Mouse (Mus musculus) NIH3T3 (cell line): ENCODE results near the gene Zbtb39.
"Not testable (repeated sequence)": the region's sequence is repeated elsewhere in the genome, so short reads cannot be mapped to it uniquely, and the experiment has no call there.

Experiments
- DNase-seq: peaks from one replicate; pipeline ENCODE4 v3.0.0-alpha.2; 2012; ENCODE audit warnings: low read depth

The Zbtb39 gene

DNA sequence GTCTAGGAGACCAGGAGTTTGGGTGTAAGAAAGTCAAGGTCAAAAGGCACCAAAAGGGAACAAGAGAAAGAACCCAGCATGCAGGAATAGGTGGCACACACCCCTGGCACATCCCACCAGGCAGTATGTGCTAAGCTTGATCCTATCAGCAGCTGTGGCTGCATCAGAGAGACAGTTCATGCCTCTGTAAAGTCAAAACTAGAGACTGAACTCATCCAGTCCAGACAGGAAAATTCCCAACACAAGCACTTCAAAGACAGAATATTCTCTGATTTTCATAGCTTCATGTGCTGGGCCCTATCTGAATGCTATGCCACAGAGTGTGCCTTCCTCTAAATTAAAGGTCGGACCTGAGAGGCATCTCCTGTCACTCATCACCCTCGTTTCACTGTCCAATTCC, 1.8 kb upstream of the Zbtb39 start:
- DNase-seq: no peak

DNA sequence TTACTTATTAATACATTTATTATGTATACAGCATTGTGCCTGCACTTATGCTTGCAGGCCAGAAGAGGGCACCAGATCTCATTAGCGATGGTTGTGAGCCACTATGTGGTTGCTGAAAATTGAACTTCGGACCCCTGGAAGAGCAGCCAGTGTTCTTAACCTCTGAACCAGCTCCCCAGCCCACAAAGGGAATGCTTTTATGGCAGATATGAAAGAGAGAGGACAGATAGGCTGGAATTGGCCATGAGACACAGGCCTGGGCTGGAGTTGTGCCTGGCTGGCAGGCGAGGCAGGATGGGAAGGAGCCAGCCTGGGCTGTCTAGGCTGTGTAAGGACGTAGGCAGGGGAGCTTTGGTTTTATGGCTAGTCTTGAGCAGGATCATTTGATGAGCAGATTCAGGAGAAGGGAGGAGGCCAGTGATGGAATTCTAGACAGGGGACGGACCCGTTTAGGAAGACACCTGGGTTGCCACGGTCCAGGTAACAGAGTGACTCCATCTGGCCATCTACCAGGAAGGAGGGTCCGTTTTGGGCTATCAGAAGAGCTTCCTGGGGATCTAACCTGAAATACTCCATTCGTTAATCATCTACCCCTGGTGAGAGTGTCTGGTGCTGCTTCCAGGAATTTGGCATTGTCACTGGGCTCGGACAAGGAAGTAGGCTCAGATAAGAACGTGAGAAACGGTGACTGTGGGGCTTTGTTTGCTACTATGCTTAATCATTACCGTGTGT, 1.0 kb upstream of the Zbtb39 start:
- peak; percentile 58 for DNase-seq

DNA sequence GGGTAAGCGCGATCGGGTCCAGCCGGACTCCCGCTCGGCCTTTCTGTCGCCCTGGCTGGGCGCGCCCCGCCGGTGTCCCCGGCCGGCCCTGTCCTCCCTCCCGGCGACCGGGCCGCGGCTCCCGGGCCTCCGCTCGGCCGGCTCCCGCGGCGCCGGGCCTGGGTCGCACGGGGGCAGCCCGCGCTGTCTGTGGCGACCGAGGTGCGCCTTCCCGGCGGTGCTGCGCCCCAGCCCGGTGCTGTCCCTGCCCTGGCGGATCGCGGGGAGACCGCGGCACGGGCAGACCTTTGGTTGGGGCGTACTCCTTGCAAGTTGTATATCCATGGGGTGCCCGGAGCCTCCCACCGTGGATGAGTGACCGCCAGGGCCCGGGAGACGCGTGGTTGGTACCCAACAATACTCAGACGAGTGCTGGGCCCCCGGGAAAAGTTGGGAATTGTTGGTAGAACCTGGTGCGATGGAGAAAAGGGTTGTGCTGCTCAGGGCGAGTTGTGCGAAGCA, 373 bp downstream of the Zbtb39 start:
- DNase-seq: peak; percentile 51

DNA sequence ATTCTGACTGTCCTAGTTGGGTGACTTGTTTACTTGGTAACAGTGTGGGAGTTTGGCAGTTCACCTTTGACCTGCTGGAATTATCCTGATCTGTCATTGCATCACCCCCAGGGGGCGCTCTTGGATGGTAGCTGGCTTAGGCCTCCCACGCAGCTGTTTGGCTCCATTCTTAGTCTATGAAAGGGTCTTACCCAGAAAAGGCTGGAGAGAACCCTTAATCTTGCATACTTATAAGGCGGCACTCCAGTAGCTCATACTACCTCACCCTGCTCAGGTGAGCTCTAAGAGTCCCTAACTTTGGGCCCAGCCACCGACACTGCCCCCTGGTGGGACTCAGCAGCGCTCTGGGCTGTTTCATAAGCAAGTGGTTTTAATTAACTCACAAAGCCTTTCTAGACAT, 5.3 kb downstream of the Zbtb39 start:
- DNase-seq: peak; percentile 56

DNA sequence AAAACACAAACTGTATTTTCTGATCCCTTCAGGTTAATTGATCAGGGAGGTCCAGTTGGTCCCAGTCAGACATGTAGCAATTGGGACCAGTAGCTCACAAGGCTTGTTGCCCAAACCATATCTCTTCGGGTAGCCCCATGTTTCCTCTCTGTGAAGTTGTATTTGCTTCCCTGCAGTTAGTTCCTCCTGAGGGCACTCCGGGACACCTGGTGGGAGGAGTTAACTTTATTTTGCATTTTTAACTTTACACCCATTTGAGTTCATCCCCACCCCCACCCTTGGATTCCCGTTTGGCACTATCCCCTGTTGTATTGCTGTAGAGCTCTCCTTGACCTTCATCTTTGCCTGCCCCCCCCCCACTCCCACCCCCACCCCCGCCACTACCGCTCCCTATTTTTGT, 6.5 kb downstream of the Zbtb39 start:
- DNase-seq: no peak

DNA sequence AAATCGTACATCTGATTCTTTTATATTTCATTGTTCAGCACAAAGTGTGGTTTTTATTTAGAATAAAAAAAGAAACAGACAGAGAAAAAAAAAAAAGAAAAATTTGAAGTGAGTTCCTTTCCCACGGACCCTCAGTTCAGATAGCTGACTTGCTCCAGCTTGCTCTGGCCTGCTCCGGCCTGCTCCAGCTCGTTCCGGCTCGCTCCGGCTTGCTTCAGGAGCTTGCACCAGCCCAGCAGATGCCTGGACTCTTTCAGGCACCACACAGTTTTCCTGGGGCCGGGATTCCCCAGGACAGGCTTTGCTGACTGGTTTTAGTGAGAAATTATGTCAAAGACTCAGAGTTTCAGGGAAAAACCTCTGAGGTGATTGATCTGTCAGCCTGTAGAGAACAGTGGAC, 7.9 kb downstream of the Zbtb39 start:
- no peak for DNase-seq

DNA sequence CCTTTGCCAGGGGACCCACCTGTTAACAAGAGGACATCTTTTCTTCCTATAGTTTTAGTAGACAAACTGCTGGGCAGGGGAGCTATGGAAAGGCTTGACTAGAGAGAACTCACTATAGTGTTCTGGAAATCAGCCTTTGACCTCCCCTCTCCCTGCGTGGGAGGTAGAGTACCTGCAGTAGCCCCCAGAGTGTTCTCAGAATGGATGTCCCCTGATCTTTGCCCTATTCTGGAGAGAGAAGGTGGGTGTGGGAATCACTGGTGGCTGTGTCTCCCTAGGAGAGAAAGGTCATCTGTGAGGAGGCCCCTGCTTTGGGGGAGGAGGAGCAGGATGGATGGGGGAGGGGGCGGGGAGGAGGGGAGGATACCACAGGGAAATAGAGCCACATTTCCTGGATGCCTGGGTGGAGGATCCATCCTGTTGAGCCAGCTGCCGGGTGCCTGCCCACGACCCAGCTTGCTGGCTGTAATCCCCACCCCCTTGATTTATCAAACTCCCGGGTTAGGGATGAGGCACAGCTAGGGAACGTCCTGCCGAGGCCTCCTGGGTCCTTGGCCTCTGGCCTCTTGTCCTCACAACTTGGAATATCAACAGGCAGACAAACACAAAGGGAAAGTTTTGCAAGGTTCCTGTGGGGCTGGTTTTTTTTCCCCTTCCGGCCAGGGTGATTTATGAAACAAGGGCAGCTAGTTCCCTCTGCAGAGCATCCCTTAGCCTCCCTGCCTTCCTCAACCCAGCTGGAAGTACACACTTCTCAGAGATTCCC, 9.7 kb downstream of the Zbtb39 start:
- no peak for DNase-seq

DNA sequence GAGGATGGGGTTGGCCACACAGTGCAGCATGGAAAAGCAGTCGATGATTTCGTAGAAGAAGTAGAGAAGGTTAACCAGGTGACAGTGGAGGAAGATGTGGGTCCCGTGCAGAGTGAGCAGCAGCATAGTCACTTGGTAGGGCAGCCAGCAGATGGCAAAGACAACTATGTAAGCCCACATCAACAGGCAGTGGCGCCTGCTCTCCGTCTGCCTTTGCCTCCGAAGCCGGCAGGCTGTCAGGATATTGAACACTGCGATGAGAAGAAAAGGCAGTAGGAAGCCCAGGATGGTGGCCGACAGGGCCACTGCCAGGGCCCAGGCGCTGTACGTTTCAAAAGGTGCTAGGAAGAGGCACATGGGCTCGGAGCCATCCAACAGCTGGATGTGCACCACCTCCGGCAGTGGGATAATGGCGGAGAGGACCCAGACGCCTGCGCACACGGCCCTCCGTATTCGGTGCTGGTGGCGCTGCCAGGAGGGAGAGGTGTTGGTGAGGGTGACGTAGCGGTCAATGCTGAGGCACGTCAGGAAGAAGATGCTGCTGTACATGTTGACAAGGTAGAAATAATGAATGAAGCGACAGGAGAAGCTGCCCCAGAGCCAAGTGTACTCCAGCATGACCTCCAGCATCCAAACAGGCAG, 10.9 kb downstream of the Zbtb39 start:
- no peak for DNase-seq

DNA sequence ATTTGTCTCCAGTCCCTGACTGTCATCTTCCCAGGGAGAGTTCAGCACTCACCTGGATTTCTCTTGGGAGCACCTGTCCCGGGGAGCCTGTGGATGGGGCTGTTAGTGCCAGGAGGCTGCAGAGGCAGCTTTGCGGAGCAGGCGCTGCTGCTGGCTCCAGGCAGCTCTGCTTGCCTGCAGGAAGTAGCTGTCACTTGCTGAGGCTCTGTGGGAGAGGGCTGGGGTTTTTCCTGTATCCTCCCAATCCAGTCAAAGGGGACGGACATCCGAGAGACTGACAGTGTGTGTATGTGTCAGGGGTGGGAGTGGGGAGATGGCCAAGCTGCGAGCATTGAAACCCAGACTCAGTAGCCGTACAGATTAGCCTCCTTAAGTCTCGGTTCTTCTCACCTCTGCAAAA, 12.2 kb downstream of the Zbtb39 start, which contains the start of gene Gpr182:
Gpr182 (minus strand) TSS at position 185 of the 400 bp plus-strand sequence.
- DNase-seq: no peak

DNA sequence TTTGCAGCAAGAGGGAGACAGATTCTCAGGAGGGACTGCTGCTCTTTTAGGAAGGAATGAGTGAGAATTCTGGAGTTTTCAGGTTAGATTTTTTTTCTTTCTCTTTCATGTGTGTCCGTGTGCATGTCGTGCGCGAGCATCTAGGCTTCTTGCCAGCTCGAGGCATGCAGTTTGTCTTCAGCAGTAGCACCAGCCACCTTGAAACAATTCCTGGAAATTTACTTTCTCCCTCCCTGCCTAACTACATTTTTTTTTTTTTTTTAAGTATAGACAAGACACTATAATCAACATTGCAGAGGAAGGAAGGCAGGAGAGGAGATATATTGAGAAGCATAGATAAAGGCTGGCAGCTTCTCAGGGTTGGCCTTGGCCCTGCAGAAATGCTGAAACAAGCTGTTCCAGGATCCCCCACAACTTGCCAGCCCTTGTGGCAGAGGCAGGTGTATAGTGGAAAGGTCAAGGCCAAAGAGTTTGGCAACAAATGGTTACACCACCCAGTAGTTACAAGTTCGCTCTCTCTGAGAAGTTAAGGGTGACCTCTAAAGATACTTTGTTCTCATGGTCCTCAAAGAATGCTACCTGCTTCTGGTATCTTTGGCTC, 15.3 kb downstream of the Zbtb39 start:
- DNase-seq: no peak

DNA sequence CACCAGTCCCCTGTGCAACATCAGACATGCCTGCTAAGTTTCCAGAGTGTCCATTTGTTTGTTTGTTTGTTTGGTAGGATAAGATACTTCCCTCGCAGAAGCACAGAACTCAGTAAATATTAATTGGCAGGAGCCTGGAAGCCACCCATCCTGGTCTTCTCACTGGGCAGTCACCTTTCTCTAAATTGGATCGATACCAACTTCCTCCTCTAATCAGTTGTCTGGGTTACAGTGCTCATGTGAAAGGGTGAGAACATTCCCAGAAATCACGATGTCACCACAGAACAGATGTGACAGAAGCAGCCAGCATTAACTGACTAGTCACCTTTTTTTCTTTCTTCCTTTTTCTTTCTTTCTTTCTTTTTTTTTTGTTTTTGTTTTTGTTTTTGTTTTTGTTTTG, 15.9 kb downstream of the Zbtb39 start:
- DNase-seq: no peak

DNA sequence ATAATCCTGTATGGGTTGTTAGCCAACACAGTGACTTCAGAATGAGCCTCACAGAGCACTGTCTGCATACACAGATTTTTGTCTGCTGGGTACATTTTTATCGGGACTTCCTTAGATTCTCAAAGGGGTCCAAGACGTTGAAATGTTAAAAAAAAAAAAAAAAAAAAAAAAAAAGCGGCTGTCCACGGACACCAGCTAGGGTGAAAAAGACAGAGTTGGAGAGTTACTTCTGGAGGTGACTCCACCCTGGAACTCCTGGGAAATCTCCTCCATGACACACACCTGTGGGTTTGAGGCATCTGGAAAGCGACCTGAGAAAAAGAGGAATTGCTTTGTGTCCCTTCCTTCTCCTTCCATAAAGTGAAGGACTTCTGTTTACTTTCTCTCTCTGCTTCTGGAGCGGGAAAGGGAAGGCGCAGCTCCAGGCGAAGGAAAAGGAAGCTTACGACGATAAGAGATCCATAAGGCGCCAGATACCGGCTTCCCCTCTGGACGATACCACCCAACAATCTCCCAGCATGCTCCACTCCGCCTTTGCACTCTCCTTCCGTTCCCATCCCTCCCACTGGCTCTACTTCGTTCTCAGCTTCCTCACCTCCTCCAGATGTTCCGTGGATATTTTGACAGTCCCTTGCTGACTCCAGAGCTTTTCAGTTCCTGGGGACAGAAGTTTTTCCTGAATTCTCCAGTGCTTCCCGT, 16.6 kb downstream of the Zbtb39 start:
- DNase-seq: no peak

DNA sequence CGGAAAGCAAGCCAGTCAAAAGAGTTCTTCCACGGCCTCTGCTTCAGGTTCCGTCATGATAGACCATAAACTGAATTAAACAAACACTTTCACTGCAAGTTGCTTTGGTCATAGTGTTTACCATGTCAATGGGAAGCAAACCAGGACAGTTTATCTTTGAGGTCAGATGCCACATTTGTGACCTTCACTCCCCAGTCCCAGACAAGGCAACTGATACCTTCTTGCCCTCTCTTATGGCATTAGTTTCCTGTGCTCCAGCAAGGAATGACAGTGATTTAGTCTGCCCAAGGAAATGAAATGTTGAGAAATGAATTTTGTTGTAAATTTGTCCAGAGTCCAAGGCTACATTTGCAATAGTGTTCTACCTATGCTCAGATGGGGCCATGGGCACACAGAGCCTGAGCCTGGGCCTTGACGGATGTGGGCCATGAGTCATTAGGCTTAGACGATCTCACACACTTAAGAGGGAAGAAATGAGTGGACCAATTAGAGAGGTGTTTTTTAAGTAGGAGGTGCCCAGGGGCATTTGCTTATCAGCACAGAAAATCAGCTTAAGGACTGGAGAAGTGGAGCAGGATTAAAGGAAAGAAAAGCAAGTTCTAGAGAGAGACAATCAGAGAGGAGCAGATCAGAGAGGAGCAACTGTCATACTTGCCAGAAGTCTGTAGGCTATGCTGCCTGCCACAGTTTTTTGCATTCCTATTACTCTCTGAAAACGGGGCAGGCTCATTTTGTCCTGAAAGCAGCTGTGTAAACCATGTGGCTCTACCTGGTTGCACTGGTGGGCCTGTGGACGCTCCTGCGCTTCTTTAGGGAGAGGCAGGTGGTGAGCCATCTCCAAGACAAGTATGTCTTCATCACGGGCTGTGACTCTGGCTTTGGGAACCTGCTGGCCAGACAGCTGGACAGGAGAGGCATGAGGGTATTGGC, 20.1 kb downstream of the Zbtb39 start, which contains the start of the genes Rdh1 and Rdh16f1:
Rdh1 (plus strand) TSS at position 541 of the 930 bp plus-strand sequence.
Rdh16f1 (plus strand) TSS at position 607 of the 930 bp plus-strand sequence.
- DNase-seq: no peak

DNA sequence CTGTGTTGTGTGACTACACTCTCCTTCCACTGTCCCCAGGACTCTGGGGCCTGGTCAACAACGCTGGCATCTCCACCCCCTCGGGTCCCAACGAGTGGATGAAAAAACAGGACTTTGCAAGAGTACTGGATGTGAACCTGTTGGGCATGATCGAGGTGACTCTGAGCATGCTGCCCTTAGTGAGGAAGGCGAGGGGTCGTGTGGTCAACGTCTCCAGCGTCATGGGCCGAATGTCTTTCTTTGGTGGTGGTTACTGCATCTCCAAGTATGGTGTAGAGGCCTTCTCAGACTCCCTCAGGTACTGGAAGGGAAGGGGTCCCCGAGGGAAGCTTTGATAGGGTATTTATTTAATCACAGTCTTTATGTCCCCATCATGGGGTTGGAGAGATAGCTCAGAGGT, 23.6 kb downstream of the Zbtb39 start:
- DNase-seq: not testable (repeated sequence)

DNA sequence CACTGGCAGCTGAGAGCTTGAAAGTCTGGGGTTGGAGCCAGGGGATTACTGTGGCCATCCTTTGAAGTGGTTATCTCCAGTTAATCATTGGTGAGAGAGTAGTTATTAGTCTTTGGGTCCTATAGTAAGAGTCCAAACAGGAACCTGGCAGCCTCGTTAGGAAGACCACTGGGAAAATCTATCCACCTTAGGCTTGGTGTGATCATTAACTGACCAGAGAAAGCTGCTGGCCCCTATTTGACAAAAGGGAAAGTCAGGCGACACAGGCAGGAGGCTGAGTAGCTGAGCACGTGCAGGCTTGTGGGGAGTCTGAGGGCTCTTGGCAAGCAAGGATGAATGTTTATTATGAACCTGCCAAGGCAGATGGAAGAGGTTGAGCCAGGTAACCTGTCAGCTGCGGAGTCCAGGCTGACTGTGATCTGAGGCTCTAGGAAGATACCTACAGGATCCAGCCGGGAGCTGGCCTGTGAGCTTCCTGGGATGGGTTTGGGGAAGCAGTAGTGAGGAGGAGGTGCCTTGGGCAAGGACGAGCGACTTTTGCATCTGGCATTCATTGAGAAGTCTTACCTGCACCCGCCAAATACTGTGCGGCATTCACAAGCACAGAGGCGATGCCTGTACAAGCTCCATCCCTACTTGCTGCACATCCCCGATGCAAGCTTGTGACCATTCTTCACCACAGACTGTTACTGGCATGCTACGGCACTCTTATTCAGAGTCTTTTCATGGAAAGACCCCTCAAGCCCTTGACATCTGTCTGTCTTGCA, 24.8 kb downstream of the Zbtb39 start:
- no peak for DNase-seq

DNA sequence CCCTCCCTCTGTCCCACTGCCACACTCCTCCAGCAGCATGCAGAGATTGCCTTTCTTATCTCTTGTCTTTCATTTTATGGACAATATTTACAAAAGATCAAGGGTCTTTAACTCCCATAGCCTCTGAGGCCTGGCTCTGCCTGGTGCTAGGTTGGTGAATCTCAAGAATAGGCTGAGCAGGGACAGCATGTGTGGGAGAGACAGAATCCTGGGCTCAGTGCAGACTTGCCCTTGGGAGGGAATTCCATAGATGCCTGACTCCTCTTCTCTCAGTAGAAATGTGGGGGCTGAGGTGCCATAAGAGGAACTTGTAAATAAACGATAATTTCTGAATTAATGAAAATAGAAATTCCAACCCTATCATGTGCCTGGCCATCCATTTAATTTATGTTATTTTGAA, 27.2 kb downstream of the Zbtb39 start:
- no peak for DNase-seq

DNA sequence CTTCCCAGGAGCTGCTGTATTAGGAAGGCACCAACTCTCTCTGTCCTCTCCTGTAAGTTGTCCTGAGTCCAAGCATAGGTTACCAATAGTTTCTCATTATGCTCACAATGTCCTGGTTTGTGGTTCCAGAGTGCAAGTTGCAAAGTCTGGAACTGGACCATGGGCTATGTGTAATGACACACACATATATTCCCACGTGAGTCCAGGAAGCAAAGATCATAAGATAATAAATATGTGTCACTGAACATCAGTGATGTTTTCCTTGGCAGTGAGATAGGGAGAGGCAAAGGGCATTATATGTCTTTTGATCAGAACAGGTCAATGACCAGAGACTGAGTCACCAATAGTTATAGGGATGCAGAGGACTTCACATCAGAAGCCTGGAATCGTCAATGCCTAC, 36.7 kb downstream of the Zbtb39 start, which contains the start of gene Rdh9:
Rdh9 (plus strand) TSS at position 376 of the 400 bp plus-strand sequence.
- no peak for DNase-seq

DNA sequence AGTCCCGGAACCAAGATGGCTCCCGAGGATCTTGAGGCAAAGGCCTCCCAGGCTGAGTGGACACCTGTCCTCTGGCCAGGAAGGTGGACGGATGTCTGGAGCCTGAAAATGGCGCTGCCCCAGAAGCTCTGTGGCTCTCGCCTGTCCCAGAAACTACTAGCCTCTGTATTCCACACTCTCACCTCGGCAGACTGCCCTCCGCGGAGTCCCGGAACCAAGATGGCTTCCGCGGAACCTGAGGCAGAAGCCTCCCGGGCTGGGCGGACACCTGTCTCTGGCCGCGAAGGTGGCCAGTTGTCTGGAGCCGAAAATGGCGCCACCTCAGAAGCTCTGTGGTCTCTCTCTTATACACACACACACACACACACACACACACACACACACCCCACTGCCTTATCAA, 43.0 kb downstream of the Zbtb39 start:
- not testable (repeated sequence) for DNase-seq

DNA sequence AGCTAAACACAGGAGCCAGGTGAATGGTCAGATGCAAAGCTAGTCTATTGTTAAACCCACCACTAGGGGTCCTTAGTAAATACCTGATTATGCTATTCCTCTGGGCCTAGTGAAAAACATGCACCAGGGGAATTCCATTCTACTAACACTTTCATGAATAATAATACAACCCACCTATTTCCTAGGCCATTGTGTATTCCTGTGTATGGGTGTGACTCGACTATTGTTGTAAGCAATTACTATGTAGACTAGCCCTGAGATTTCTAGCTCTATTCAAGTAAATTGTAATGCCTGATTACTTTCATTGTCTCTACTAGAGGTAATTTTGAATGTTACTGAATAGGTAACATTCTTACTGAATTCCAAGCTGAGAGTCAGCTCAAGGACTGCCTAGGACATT, 46.1 kb downstream of the Zbtb39 start:
- not testable (repeated sequence) for DNase-seq
